Mouse (Mus musculus): ENCODE data around the gene Mmp25. TPM values are rescaled to one million over a fixed set of nuclear protein-coding genes. Genes with fewer than 3 reads are reported as not detected.
A peak's percentile ranks its signal among the peaks of the same experiment; 100 is the strongest.

Gene Mmp25
- total RNA-seq, 2 experiments from 2014 or later = 0.10 to 0.30 TPM

DNA sequence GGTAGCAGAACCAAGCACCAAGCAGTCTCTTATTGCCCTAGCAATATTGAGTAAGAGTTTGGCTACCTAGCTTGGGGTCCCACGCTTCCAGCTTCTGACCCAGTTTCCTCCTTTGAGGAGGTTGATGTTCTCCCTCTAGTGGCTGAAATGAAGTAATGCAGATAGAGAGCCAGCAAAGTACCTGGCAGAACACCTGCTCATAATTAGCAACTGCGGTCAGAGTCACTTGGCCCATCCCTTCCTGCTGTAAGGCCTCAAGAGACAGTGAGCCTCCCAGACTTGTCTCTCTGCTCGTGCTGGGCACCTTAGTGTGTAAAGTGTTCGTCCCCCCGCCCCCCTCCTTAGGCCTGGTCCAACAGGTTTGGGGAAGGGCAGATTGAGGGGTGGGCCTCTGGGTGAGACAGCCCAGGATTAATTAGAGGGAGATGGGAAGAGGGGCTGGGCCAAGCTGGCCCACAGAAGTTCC, 19.5 kb upstream of the Mmp25 start:
- DNase-seq = no peak

DNA sequence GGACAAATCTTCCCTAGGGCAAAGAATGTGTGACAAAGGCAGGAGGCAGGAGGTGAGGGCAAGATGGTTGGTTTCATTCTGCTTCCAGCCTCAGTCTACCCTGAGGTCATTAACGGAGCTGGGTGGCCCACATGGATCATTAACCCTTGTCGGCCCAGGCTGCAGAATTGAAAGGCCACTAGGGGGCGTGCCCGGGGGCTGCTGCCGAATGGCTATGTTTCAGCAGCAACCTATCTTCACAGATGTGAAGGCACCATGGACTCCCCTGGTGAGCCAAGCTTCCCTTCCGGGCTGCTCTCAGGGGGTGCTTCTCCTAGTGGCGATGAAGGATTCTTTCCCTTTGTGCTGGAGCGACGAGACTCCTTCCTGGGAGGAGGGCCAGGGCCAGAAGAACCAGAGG, 16.4 kb upstream of the Mmp25 start:
- no peak for DNase-seq

DNA sequence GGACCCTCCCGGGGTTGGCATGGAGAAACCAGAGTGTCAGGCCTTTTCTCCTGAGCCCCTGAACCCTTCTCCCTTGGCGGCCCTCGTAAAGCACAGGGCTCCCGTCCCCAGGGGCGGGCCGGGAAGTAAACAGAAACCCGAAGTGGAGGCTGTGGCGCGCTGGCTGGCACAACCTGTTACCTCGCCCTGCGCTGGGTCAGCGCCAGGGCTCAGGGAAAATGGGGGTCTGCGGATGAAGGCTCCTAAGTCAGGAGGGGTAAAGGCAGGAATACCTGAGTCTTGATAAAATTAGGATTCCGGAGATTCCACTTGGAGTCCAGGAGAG, 15.8 kb upstream of the Mmp25 start:
- DNase-seq = no peak

- DNase-seq = no peak
Measured at GRCm38 (mm10) chr17:23660117-23660875, 15.2 kb upstream of the Mmp25 start, which contains the start of gene Bicdl2. Bicdl2 (plus strand) TSS chr17:23660506.

DNA sequence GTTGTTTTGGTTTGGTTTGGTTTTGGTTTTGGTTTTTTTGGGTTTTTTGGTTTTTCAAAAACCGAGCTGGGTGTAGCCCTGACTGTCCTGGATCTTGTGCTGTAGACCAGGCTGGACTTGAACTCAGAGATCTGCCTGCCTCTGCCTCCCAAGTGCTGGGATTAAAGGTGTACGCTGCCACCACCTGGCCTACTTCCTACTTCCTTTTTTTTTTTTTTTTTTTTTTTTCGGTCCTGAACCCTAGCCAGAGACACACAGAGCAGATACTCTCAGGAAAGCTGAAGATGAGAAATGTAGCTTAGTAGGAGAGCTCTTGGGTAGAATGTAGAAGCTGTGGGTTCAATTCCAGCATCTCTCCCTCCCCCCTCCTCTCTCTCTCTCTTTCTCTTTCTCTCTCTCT, 13.4 kb upstream of the Mmp25 start:
- DNase-seq = no peak

DNA sequence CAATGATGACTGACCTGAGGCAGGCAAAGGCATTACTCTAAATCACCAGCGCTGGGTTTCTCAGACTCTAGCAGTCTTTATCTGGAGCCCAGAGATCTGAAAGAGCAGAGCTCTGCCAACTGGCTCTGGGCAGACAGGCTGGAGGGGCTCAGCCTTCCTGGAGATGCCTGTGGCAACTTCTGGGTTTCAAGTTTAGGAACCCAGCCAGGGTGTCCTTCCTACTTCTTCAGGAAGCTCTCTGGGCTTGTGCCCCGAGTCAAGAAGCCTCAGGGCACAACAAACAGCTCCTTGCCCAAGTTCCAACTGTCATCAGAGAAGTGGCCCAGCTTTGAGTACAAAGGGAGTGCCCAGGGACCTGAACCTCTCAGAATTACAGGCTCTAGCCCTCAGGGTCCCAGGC, 9.3 kb upstream of the Mmp25 start:
- no peak for DNase-seq

- DNase-seq = no peak
Measured at GRCm38 (mm10) chr17:23654001-23654400, 8.9 kb upstream of the Mmp25 start.

DNA sequence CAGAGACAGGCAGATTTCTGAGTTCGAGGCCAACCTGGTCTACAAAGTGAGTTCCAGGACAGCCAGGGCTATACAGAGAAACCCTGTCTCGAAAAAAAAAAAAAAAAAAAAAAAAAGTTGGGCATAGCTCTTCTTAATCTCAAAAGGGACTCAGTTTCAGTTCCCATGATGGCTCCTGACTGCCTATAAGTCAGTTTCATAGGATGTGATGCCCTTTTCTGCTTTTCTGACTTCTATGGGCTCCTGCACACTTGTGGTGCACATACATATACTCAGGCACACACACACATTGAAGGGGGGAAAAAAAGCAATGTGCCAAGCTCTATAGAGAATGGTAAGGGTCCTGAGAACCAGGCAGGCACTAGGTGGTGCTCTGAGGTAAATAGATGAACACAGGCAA, 8.2 kb upstream of the Mmp25 start:
- DNase-seq = no peak

DNA sequence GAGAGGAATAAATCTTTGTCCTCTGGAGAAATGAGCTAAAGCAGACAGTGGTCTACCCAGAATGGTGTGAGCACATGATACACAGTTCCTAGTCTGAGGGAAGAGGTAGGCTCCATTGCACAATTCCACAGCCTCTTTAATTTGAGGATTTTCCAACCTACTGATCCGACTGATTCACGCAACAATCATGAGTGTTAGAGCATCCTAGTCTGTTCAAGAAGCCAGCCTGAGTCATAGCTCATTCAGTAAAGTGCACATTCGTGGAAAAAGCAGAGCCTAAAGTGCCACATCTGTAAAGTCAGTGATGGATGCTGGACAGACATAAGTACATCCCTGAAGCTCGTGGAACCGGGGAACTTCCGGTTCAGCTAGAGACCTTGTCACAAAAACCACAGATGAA, 6.3 kb upstream of the Mmp25 start:
- no peak for DNase-seq

DNA sequence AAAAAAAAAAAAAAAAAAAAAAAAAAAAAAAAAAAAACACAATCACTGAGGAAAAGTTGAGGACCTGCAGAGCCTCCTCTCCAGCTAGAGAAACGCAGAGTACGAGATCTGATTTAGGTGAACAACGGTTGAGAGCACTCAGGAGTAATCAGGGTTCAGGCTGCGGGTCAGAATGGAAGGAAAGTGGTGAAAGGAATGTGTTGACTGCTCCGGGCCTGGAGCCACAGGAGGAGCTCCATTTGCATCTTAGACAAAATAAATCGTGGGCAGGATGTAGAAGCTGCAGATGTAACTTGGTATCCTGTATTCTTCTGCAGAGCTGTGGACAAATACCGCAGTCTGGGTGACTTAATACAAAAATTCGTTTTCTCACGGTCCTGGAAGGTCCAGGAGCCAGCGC, 817 bp upstream of the Mmp25 start:
- DNase-seq = no peak

GRCm38 (mm10) chr17:23631241-23631640, 13.8 kb downstream of the Mmp25 start:
- DNase-seq = no peak

DNA sequence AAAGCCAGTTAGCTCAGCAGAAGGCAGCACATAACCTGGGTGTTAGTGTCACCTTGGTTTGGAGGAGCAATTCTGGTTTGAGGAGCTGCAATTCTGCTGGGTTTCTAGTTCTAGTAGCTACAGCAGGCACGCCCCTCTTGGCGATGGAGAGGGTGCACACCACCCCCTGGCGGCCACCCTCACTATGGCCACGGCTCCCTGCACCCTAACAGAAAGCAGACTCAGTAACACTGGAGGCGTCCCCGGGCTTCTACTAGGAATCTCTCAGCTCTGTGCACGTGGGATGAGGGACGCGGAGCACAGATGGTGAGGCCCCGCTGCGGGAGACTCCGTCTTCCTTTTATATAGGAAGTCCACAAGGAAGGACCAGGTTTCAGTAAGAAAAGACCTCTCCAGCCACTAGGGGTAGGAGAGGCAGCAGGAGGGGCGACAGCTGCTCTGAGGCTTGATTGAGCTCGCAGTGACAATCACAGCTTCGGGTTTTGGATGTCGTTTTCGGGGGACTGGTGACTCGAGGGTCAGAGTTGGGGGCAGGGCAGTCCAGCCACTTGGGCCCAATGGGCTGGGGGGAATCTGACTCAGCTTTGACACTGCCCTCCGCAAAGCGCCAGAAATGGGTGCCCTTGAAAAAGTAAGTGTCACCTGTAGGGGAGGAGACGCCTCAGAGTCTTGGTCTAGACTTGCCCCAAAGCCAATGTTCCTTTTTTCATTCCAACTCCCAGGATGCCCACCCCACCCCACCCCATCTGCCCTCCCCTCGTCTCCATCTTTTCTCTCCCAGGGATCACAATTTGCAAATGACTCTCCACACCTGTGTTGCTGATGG, 14.7 kb downstream of the Mmp25 start:
- peak; percentile 81 to 82 for DNase-seq

DNA sequence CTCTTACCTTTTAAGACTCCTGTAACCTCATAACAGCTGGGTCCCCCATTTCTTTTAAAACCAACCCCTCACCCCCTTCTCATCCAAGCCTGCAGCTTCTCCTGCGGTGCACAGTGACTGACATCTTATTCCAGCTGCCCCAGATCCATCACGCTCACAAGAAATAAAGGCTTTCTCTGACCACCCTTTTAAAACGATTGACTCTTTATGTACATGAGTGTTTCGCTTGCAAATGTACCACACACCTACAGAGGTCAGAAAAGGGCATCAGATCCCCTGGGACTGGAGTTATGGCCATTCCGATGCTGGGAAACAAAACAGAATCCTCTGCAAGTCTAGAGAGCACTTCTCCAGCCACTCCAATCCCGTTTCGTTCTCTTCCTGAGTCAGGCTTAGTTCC, 17.3 kb downstream of the Mmp25 start:
- no peak for DNase-seq

- no peak for DNase-seq
Measured at GRCm38 (mm10) chr17:23620351-23620750, 24.7 kb downstream of the Mmp25 start.

GRCm38 (mm10) chr17:23617087-23617486, 28.0 kb downstream of the Mmp25 start:
- no peak for DNase-seq

- DNase-seq = no peak
Measured at GRCm38 (mm10) chr17:23610361-23610800, 34.7 kb downstream of the Mmp25 start.

DNA sequence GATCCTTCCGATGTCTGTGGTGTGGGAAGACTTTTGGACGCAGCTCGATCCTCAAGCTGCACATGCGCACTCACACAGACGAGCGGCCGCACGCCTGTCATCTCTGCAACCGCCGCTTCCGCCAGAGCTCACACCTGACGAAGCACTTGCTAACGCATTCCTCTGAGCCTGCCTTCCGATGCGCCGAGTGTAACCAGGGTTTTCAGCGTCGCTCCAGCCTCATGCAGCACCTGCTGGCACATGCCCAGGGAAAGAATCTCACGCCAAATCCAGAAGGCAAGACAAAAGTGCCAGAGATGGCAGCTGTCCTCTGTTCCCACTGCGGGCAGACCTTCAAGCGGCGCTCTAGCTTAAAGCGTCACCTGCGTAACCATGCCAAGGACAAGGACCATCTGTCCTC, 35.5 kb downstream of the Mmp25 start:
- DNase-seq = no peak

DNA sequence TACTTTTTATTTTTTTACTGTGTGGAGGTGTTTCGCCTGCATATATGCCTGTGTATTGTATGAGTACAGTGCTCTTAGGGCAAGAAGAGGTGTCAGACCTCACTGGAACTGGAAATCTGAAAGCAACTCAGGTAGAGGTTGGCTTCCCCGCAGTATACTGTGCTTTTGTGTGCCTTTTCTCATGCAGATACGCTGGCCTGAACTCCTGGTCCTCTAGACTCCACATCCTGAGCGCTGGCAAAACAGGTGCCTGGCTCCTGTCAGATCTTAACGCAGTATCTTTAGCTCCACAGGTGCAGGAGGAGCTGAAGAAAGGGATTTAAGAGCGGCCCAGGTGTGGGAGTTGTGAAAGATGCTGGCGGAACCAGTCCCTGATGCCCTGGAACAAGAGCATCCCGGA, 39.9 kb downstream of the Mmp25 start:
- DNase-seq = no peak

DNA sequence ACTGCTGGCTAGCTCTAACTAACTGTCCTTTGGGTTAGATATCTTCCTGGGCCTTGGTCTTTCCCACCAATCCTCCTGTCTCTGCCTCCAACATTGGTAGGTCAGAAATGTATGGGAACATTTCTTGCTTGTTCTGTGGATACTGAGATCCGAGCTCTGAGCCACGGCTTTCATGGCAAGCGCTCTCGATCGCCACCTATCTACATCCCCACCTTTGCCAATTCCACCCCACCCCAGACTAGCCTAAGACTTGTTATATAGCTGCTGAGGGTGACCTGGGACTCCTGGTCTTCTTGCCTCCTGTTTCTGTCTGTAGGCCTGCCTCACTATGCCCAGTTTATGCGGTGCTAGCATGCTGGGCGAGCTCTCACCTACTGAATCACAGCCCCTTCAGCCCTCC, 40.7 kb downstream of the Mmp25 start:
- no peak for DNase-seq

DNA sequence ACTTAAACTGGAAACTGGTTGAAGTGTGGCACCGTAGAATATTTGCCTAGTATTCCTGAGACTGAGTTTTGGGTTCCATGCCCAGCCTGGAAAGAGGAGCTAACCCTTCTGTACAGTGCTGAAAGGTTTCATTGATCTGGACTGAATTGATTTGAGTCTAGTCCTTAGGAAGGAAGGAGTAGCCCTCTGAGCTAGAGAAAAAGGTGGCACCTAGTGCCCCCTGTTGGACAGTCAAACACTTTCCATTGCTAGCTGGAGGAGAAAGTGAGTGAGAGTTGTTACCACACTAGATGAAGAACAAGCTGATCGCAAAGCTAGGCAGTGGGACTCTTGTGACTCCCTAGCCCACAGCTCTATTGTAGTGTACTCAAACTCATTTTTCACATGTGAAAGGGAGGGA, 41.5 kb downstream of the Mmp25 start:
- no peak for DNase-seq

DNA sequence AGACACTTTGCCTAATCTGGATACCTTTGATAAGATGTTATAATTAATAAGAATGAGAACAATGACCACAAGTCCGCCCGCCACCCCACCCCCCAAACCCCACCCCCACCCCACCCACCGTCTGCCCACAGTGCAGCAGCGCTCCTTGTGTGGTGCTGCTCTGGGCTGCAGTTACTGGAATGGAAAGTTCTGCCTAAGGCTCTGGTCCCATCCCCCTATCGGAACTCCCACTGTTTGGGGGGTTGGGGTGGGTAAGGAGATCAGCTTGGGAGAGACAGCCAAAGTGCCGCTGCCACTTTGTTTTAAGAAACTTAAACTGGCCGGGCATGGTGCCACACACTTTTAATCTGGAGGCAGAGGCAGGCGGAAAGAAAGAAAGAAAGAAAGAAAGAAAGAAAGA, 42.0 kb downstream of the Mmp25 start:
- no peak for DNase-seq

DNA sequence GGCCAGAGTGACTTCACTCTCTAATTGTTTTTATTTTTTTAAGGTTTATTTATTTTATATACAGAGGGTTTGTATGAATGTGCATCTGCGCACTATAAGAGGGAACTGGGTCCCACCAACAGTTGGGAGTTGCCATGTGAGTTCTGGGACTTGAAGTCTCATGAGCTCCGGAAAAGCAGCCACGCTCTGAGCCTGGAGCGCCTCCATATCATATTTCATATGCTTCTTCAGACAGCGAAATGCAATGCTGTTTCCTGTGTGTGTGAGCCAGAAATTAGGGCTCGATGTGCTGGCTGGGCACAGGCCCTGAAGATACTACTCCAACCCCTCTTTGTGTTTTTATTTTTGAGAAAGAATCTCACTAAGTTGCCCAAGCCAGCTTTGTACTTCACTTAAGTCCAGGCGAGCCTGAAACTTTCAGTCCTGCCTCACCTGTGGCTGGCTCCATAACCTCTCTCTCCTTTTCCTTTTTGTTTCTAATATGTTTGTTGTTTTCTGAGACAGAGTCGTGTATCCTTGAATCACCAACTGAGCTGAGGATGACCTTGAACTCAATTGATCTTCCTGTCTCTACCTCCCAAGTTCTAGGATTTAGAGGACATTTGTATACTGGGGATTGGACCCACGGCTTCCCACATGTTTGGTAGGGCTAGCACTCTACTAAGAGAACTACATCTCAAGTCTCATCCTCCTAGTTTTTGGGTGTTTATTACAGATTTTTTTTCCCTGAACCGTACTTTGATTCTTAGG, 43.1 kb downstream of the Mmp25 start:
- no peak for DNase-seq

Data from layer of hippocampus, postnatal 36 days (tissue).